Mouse (Mus musculus) spleen, adult 18-20 months (tissue): ENCODE data around the gene Plekhn1.

ENCODE experiments used
- DNase-seq, 2 experiments: peaks; one replicate each; pipeline ENCODE4 v3.0.0; 2022; ENCODE audit warnings: mixed read lengths in 2 of 2

Gene Plekhn1

GRCm38 (mm10) chr4:156184291-156184954, 50.2 kb downstream of the Plekhn1 start:
- no peak for DNase-seq

GRCm38 (mm10) chr4:156183747-156184146, 50.9 kb downstream of the Plekhn1 start:
- DNase-seq = no peak

- DNase-seq = no peak
These were observed 57.0 kb downstream of the Plekhn1 start for GRCm38 (mm10) chr4:156177630-156178029.

- DNase-seq = no peak
These were observed 62.8 kb downstream of the Plekhn1 start for GRCm38 (mm10) chr4:156171828-156172227.
